Mouse (Mus musculus): ENCODE data around the gene Hyls1.

Gene Hyls1

DNA sequence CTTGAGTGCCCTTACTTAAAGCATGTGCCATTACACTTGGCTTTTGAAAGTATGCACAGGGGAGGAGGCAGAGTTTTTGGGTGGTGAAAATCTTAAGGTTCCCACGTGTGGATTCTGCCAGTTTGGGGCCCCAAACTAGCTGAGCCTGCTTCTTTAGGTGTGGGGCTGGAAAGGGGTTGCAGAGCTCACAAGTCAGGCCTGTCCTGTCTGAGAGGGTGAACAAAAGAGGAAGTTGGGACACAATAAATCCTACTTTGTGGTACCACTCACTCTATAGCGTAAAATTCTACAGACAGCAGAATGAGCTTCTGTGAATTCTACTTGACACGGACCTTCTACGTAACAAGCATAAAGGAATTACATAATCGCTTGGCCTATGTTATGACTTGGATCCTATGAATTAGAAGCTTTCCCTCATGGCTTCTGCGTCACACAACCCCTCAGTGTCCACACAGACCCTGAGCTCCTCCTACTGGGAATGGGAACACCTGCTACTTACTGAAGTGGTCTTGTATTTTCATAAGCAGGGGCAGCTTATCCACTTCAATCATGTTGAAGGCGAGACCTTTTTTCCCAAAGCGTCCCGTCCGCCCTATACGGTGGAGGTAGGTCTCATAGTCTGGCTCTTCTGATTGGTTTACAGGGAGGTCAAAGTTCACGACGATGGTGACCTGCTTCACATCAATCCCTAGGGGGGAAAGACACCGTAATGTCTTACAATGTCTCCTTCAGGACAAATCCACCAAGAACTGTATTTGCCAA, 26.9 kb downstream of the Hyls1 start:
- DNase-seq (ENCODE audit: low spot score in 2 of 2): no peak

DNA sequence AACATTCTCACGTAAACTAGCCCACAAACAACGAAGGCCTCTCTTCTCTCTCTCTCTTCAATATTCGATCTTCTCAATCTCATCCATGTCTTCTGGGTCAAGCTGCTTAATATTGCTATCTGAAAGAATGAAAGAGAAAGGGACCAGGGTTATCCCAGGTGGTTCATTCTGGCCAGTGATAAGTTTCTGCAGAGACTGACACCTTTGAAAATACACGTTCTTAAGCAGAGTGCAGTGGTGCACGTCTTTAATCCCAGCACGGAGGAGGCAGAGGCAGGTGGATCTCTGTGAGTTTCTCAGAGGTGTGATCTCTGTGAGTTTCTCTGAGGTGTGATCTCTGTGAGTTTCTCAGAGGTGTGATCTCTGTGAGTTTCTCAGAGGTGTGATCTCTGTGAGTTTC, 28.3 kb downstream of the Hyls1 start:
- no peak for DNase-seq (ENCODE audit: low spot score in 2 of 2)

- peak; percentile 71 to 72 for DNase-seq (ENCODE audit: low spot score in 2 of 2)
These were observed 28.7 kb downstream of the Hyls1 start for GRCm38 (mm10) chr9:35541488-35541887.

- no peak for DNase-seq (ENCODE audit: low spot score in 2 of 2)
These were observed 29.2 kb downstream of the Hyls1 start for GRCm38 (mm10) chr9:35541024-35541423.

DNA sequence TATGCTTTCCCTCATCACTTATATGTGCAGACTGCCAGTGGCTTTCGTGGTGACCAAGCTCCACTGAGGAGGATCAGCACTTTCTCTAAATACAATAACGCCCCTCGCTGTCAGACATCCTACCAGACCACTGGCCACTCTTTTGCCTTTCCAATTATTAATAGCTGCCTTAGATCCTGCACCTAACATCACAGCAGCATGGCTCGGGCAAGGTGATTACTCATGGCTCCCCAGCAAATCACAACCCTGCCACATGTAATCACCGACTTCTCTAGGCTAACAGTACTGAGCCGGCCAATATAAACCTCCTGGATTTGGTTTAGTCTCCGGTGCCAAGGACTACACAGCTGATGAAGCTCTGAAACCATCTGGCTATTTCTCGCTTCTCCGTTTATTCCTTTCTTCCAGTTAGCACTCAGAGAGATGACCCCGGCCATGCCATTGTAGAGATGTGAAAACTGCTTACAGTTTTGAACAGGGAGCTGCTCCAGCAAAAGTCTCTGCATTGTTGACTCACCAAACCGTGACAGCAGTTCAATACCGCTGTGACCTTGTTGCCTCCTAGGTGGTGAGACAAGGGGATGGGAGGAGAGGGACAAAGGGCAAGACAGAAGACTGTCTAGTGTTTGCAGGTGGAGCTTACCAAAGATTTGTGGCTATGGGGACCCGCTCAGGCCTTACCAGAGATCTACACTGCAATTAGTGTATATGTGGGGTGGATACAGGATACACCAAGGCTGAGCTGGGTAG, 31.0 kb downstream of the Hyls1 start:
- DNase-seq (ENCODE audit: low spot score in 2 of 2): no peak

DNA sequence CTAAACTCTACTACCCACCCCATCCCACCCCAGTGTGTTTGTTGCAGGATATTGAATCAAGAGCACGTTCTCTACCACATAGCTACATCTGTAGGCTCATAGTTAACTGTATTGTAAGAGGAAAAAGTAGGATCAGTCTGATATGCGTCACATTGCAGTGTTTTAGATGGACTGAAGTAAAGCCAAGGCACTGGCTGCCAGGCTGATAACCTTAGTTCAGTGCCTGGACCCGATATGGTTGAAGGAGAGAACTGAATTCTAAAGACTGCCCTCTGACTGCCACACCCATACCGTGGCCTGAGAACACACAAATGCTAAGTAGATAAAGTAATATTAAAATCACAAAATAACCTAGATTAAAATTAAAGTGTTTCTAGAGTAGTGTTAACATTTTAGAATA, 34.3 kb downstream of the Hyls1 start:
- DNase-seq (ENCODE audit: low spot score in 2 of 2): no peak

DNA sequence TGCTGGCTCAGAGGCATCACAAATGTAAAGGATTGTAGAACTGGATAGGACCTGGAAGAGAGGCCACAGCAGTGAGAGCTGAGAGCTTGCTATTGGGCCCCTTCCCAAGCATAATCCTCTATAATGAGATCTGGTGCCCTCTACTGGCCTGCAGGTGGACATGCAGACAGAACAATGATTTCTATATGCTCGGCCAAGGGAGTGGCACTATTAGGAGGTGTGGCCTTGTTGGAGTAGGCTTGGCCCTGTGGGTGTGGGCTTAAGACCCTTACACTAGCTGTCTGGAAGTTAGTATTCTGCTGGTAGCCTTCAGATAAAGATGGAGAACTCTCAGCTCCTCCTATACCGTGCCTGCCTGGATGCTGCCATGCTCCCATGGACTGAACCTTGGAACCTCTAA, 35.1 kb downstream of the Hyls1 start:
- peak in 1 of 2 experiments; percentile 34 for DNase-seq (ENCODE audit: low spot score in 2 of 2)

GRCm38 (mm10) chr9:35533266-35533665, 36.9 kb downstream of the Hyls1 start:
- DNase-seq (ENCODE audit: low spot score in 2 of 2): no peak

- DNase-seq (ENCODE audit: low spot score in 2 of 2): no peak
These were observed 40.4 kb downstream of the Hyls1 start for GRCm38 (mm10) chr9:35529796-35530195.

- no peak for DNase-seq (ENCODE audit: low spot score in 2 of 2)
These were observed 41.1 kb downstream of the Hyls1 start for GRCm38 (mm10) chr9:35529141-35529540.

- DNase-seq (ENCODE audit: low spot score in 2 of 2): peak; percentile 49 to 69
These were observed 46.2 kb downstream of the Hyls1 start for GRCm38 (mm10) chr9:35523941-35524411.

DNA sequence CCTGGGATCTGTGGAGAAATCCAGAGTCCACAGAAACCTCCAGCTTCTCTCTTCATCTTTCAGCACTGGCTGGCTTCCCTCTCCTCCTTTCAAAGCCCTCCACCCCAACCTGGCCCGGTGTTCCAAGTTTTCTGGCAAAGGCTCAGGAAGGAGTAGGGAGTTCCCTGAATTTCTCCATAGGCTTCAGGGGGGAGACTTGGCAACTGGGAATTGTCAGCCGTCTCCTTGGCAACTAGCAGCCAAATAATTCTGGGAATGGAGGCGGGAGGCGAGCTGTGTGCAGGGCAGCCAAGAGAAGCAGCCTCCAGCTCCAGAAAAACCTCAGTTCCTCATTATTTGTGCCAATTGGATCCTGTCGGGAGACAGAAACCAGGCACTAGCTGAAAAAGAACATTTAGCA, 46.7 kb downstream of the Hyls1 start:
- DNase-seq (ENCODE audit: low spot score in 2 of 2): peak in 1 of 2 experiments; percentile 31

DNA sequence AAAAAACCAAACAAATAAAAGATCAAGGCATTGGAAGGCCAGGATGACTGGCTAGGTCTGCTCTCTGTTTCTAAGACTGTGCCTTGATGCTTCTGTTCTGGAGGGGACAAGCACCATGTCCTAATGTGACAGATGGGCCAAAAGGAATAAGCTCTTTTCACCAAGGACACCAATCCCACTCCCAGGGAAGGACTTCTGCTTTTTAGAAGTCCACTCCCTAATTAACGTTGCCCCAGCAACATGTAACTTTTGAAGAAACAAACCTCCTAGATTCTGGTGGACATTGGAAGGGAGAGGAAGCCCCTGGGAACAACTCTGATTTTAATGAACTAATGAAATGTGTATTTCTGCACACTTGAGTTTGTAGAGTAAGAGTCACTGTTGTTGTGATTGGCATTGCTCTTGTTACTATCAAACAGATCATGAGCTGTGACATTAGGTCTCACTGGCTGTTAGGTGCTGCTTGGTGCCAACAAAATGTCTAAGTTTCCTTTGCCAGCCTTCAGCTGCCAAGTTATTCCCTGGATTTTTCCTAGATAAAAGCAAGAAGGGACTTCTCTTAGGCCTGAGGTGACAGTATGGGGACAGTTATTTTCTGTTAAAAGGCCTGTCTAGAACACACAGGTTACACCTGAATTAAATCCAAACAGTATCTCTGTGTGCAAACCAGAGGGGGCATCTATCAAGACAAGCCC, 47.2 kb downstream of the Hyls1 start:
- no peak for DNase-seq (ENCODE audit: low spot score in 2 of 2)

GRCm38 (mm10) chr9:35522241-35522640, 48.0 kb downstream of the Hyls1 start:
- no peak for DNase-seq (ENCODE audit: low spot score in 2 of 2)

DNA sequence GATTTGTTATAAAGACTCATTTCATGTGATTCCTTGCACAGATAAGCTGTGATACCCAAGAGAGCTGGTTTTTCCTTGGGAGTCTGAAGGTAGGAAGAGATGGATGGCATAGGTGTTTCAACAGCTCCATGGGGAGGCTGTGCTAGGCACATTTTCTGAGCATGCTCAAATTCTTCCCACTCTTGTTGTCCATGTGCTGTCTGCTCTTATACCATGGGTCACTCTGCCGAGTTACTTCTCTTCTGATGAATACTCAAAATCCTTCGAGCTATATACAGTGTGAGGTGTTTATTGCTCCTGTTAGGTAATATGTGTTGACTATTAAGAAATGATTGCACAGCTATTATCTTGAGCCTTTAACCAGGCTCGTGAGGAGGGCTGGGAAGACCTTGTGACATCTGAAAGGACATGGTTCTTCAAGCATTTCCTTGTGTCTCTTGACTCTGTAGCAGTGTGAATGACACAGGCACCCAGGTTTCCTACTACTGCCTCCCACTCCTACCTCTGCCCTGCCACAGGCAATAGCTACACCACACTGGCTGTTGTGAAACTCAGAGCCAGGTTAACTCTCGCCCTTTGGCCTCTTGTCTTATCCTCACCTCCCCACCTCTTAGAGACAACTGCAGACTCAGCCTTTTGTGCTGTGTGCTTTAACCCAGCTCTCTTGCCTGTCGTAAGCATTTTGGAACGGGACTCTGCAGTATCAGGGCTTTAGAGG, 49.4 kb downstream of the Hyls1 start:
- no peak for DNase-seq (ENCODE audit: low spot score in 2 of 2)

- no peak for DNase-seq (ENCODE audit: low spot score in 2 of 2)
These were observed 52.0 kb downstream of the Hyls1 start, which contains the start of gene Gm1113 for GRCm38 (mm10) chr9:35518169-35518568. Gm1113 (minus strand) TSS chr9:35518269.

- no peak for DNase-seq (ENCODE audit: low spot score in 2 of 2)
These were observed 53.5 kb downstream of the Hyls1 start for GRCm38 (mm10) chr9:35516711-35517110.

DNA sequence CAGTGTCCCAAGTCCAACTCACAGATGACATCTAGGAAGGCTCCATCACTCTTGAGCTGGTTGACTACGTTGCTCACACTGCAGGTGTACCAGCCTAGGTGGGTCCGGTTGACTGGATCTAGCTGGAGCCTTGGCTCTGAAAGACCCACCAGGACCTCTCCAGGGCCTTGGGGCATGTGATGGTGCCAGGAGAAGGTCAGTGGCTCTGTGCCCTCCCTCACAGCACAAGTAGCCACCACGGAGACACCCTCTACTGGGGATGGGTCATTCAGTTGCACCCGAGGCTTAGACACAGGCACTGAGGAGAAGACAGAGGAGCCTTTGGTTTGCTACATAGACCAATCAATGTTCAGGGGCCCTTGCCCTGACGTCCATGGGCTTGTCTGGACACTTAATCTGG, 54.0 kb downstream of the Hyls1 start:
- DNase-seq (ENCODE audit: low spot score in 2 of 2): no peak

DNA sequence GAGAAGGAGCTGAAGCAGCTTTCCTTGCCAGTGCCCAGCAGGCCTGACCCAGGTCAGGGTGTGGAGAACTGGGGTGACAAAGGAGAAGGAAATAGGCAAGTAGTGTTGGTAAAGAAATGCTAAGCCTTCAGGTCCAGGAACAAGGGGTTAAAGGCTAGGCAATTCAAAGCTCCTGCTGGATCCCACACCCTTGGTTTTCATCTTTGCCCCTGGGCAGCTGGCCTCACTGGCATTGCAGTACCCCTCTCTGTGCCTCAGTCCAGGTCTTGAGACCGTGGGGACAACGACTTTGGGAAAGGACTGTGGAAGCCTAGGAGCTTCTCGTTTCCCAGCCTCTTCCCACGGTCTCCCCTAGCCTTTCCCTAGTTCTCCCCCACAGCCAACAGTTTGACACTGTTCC, 56.3 kb downstream of the Hyls1 start:
- DNase-seq (ENCODE audit: low spot score in 2 of 2): no peak
